Mouse (Mus musculus): Measurements from ENCODE around the gene Slc43a1. TPM values are rescaled to one million over a fixed set of nuclear protein-coding genes. Genes with fewer than 3 reads are reported as not detected.
A peak's percentile ranks its signal among the peaks of the same experiment; 100 is the strongest.

Gene Slc43a1
- polyA plus RNA-seq, 1 experiment from 2014 or later: 12.0 TPM

DNA sequence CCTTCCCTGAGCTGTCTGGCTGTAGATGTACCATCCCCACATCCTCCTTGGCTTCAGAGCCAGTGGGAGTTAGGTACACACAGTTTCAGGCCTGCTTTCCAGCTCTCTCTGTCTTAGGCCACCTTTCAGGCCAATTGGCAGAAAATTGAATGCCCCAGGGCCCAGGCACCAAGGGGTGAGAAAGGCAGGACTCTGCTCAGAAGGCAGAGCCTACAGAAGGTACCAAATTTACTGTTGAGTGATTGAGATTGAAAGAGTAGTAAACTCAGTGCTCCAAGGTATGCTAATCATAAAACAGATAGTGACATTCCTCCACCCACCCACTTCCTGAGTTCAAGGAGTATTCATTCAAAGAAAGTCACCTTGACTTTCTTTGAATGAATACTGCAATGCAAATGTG lies 29.3 kb upstream of the Slc43a1 start:
- Histone ChIP-seq H3K4me3 (no peak overlapping the region), H3K36me3 (0 out of 2 replicates have a peak, but pooled peaks cover 3% of the 10 kb centered on the region), H3K9me3 (replicated peaks) (0 out of 2 replicates have a peak, but pooled peaks cover 3% of the 10 kb centered on the region), H3K27ac (no peak overlapping the region), H3K27me3 (no peaks in the 10 kb centered on the region), H3K4me2 (replicated peaks) (no peak overlapping the region), H3K9ac (no peak overlapping the region), H3K4me1 (peaks cover 4% of the 10 kb centered on the region; the same call in 1 of the 2 replicates)
- no peak for ATAC-seq (ENCODE audit: low FRiP score)

GRCm38 (mm10) chr2:84810526-84810885 lies 28.1 kb upstream of the Slc43a1 start:
- Histone ChIP-seq H3K27me3 (no peaks in the 10 kb centered on the region), H3K4me1 (peaks cover 4% of the 10 kb centered on the region; the same call in 1 of the 2 replicates), H3K9ac (no peak overlapping the region), H3K27ac (no peak overlapping the region), H3K9me3 (replicated peaks) (0 out of 2 replicates have a peak, but pooled peaks cover 3% of the 10 kb centered on the region), H3K36me3 (no peaks in the 10 kb centered on the region), H3K4me2 (replicated peaks) (no peak overlapping the region), H3K4me3 (no peak overlapping the region)
- 77% methylated on average over 6 of the region's 6 CpGs for WGBS
- no peak for ATAC-seq (ENCODE audit: low FRiP score)

- no peak overlapping the region for H3K9ac ChIP-seq
- H3K4me2 ChIP-seq (replicated peaks): peak overlapping the region; percentile 44
- no peaks in the 10 kb centered on the region for H3K36me3 ChIP-seq
- peak; percentile 65 for ATAC-seq (ENCODE audit: low FRiP score)
- no peaks in the 10 kb centered on the region for H3K27me3 ChIP-seq
- peaks cover 4% of the 10 kb centered on the region; the same call in 1 of the 2 replicates for H3K4me1 ChIP-seq
- 0 out of 2 replicates have a peak, but pooled peaks cover 3% of the 10 kb centered on the region for H3K9me3 ChIP-seq (replicated peaks)
- no peak overlapping the region; the same call in 1 of the 2 replicates for H3K4me3 ChIP-seq
- WGBS: 39% methylated on average over 26 of the region's 26 CpGs
- H3K27ac ChIP-seq: no peak overlapping the region
Measured at GRCm38 (mm10) chr2:84810886-84811577, 27.6 kb upstream of the Slc43a1 start.

GRCm38 (mm10) chr2:84811880-84812279 lies 26.8 kb upstream of the Slc43a1 start:
- H3K4me2 ChIP-seq (replicated peaks): no peak overlapping the region
- no peak overlapping the region for H3K9ac ChIP-seq
- no peaks in the 10 kb centered on the region for H3K27me3 ChIP-seq
- WGBS: 86% methylated on average over 7 of the region's 7 CpGs
- H3K36me3 ChIP-seq: no peaks in the 10 kb centered on the region
- H3K9me3 ChIP-seq (replicated peaks): 0 out of 2 replicates have a peak, but pooled peaks cover 3% of the 10 kb centered on the region
- no peak overlapping the region for H3K27ac ChIP-seq
- ATAC-seq (ENCODE audit: low FRiP score): 0 out of 2 replicates have a peak, but pooled peaks have one; percentile 12
- H3K4me1 ChIP-seq: peaks cover 4% of the 10 kb centered on the region; the same call in 1 of the 2 replicates
- H3K4me3 ChIP-seq: no peak overlapping the region

DNA sequence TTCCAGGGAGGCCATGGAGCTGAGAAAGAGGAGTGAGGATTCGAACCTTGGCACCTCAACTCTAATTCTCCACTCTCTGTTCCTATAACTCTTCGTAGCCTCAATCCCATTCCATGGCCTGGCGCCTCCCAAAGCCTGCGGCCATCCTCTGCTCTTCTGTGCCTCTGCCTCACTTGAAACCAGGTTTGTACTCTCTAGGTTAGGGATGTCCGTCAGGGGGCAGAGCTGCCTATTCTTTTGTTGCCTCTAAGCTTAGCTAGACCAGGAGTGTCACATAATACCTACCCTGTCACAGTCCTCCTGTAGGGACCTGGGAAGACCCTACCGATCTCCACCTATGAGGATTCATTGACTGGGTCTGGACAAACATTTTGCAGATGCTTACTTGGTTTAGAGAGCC lies 26.0 kb upstream of the Slc43a1 start:
- no peak overlapping the region for H3K4me2 ChIP-seq (replicated peaks)

GRCm38 (mm10) chr2:84819861-84820260 lies 18.8 kb upstream of the Slc43a1 start:
- Histone ChIP-seq H3K4me3 (no peak overlapping the region), H3K9ac (no peak overlapping the region), H3K4me1 (no peaks in the 10 kb centered on the region), H3K9me3 (replicated peaks) (no peaks in the 10 kb centered on the region), H3K4me2 (replicated peaks) (no peak overlapping the region), H3K36me3 (no peaks in the 10 kb centered on the region), H3K27ac (no peak overlapping the region), H3K27me3 (peaks cover 8% of the 10 kb centered on the region)
- ATAC-seq (ENCODE audit: low FRiP score): no peak
- 61% methylated on average over 3 of the region's 3 CpGs for WGBS

More for the DNA sequence above, 26.0 kb upstream of the Slc43a1 start:
- no peak overlapping the region for H3K27ac ChIP-seq
- no peaks in the 10 kb centered on the region for H3K27me3 ChIP-seq
- H3K36me3 ChIP-seq: no peaks in the 10 kb centered on the region
- peaks cover 4% of the 10 kb centered on the region; the same call in 1 of the 2 replicates for H3K4me1 ChIP-seq
- no peak overlapping the region for H3K9ac ChIP-seq
- H3K4me3 ChIP-seq: no peak overlapping the region
- ATAC-seq (ENCODE audit: low FRiP score): no peak
- 76% methylated on average over 6 of the region's 6 CpGs for WGBS
- H3K9me3 ChIP-seq (replicated peaks): 0 out of 2 replicates have a peak, but pooled peaks cover 3% of the 10 kb centered on the region

- WGBS: 68% methylated on average over 13 of the region's 13 CpGs
- Histone ChIP-seq H3K4me1 (peaks cover 3% of the 10 kb centered on the region), H3K4me2 (replicated peaks) (no peak within 1 kb of the TSS), H3K9me3 (replicated peaks) (no peaks in the 10 kb centered on the region), H3K36me3 (no peaks in the 10 kb centered on the region), H3K9ac (no peak within 1 kb of the TSS), H3K27me3 (peaks cover 8% of the 10 kb centered on the region), H3K4me3 (no peak within 1 kb of the TSS), H3K27ac (no peak within 1 kb of the TSS)
- ATAC-seq (ENCODE audit: low FRiP score): no peak
Measured at GRCm38 (mm10) chr2:84822552-84822951, 16.1 kb upstream of the Slc43a1 start, which contains the start of gene Smtnl1. Gene Smtnl1, minus strand, starts transcription at chr2:84822652.

DNA sequence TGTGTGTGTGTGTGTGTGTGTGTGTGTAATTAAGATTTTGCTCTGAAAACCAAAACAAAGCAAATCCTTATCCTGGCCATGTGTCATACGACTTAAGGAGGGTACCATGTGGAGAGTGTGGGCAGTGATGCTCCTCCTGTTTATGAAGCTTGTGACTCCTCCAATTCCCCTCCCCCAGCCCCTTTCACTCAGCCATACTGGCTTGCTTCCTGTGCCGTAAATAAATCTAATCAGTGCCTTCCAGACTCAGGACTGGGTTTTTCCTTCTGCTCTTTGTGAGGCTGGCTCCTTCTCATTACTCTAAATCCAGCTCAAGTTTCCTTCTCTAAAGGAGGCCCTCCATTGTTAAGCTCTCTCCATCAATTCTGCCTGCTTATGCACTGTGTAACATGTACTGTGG lies 15.4 kb upstream of the Slc43a1 start:
- 53% methylated on average over 2 of the region's 2 CpGs for WGBS
- Histone ChIP-seq H3K36me3 (no peaks in the 10 kb centered on the region), H3K4me3 (no peak overlapping the region), H3K27ac (no peak overlapping the region), H3K4me1 (peaks cover 10% of the 10 kb centered on the region), H3K4me2 (replicated peaks) (no peak overlapping the region), H3K9me3 (replicated peaks) (no peaks in the 10 kb centered on the region), H3K27me3 (peaks cover 8% of the 10 kb centered on the region), H3K9ac (no peak overlapping the region)
- ATAC-seq (ENCODE audit: low FRiP score): no peak

- Histone ChIP-seq H3K4me1 (peaks cover 10% of the 10 kb centered on the region), H3K27me3 (no peaks in the 10 kb centered on the region), H3K4me3 (peak within 1 kb of the TSS; percentile 74), H3K4me2 (replicated peaks) (peak within 1 kb of the TSS; percentile 99), H3K9me3 (replicated peaks) (no peaks in the 10 kb centered on the region), H3K27ac (peak within 1 kb of the TSS; percentile 48; the same call in 1 of the 2 replicates), H3K9ac (peak within 1 kb of the TSS; percentile 80), H3K36me3 (peaks cover 11% of the 10 kb centered on the region; the same call in 1 of the 2 replicates)
- peak; percentile 92 for ATAC-seq (ENCODE audit: low FRiP score)
- under 1% methylated on average over 34 of the region's 34 CpGs for whole genome bisulfite sequencing
Measured at GRCm38 (mm10) chr2:84826488-84827282, 12.0 kb upstream of the Slc43a1 start, which contains the start of gene Timm10. Gene Timm10, plus strand, starts transcription at chr2:84826997.

GRCm38 (mm10) chr2:84827283-84827920 lies 11.2 kb upstream of the Slc43a1 start:
- Histone ChIP-seq H3K9ac (peak overlapping the region; percentile 80), H3K4me1 (peaks cover 13% of the 10 kb centered on the region), H3K27ac (no peak overlapping the region), H3K27me3 (no peaks in the 10 kb centered on the region), H3K9me3 (replicated peaks) (no peaks in the 10 kb centered on the region), H3K4me3 (peak overlapping the region; percentile 74), H3K4me2 (replicated peaks) (peak overlapping the region; percentile 99), H3K36me3 (peaks cover 11% of the 10 kb centered on the region; the same call in 1 of the 2 replicates)
- WGBS: under 1% methylated on average over 29 of the region's 29 CpGs
- ATAC-seq (ENCODE audit: low FRiP score): peak; percentile 53

- Histone ChIP-seq H3K27ac (no peak overlapping the region), H3K36me3 (peaks cover 11% of the 10 kb centered on the region; the same call in 1 of the 2 replicates), H3K9ac (no peak overlapping the region), H3K4me1 (peaks cover 13% of the 10 kb centered on the region), H3K4me3 (no peak overlapping the region), H3K27me3 (peaks cover under 1% of the 10 kb centered on the region; the same call in 1 of the 2 replicates), H3K4me2 (replicated peaks) (no peak overlapping the region), H3K9me3 (replicated peaks) (no peaks in the 10 kb centered on the region)
- ATAC-seq (ENCODE audit: low FRiP score): peak; percentile 67
- WGBS: 37% methylated on average over 10 of the region's 10 CpGs
Measured at GRCm38 (mm10) chr2:84831666-84832391, 6.8 kb upstream of the Slc43a1 start.

Data from hindbrain, embryonic 12.5 days (tissue).